Mouse (Mus musculus) G1E (cell line): ENCODE results near the gene Prrc2a.

Experiments
- CTCF ChIP-seq: IDR thresholded peaks from 2 replicates; pipeline ENCODE4 v1.5.1; 2012; ENCODE audit warnings: low read depth, low read length, inconsistent platforms, mixed read lengths
- POLR2AphosphoS5 ChIP-seq: IDR thresholded peaks from 2 replicates; pipeline ENCODE4 v1.6.1; 2012; ENCODE audit warnings: low read depth, low read length, inconsistent platforms; ENCODE audit not compliant: insufficient replicate concordance

DNA sequence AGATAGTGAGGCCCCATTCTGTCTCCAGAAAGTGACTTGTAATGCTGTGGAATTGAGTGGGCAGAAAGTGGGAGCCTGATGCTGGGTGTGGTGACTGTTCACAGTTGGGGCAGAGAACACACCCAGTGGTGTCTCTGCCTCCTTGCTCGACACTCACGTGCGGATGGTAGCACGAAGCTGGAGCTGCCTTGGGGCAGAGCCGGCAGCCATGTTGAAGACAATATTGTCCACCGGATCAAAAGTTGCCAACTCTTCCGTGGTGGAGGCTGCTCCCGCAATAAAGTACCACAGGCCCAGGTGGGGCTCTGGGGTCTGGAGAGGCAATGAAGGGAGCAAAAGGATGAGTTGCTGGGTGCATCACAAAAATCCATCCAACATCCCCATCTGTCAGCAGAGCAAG, 33.7 kb downstream of the Prrc2a start:
- no peak for TF ChIP-seq POLR2AphosphoS5
- TF ChIP-seq CTCF, result no peak
